Mouse (Mus musculus): ENCODE measurements around the gene Vmn1r210.

GRCm38 (mm10) chr13:22854760-22855159 lies 23.6 kb upstream of the Vmn1r210 start:
- TF ChIP-seq TAL1 (IDR thresholded peaks at IDR 0.05; ENCODE audit: low read length), result no peak
- TF ChIP-seq GATA1 (IDR thresholded peaks at IDR 0.05; ENCODE audit: low read length), result no peak

All from erythroblast, embryonic 14.5 days (primary cell).